ENCODE assay signal across 8 mouse cellular contexts in genomic region chr16:25059504-25059992, GRCm38 (mm10).
DNase-seq lines count a peak whose midpoint lies in the region; ATAC-seq and TF ChIP-seq lines count a peak whose summit lies in the region.

No protein-coding gene starts in this region.

- H3K9ac ChIP-seq in kidney, embryonic 16.5 days (replicated peaks; ENCODE audit: low read length) = peak overlapping the region; percentile 79
- no peak overlapping the region for H3K9ac ChIP-seq in liver, embryonic 14.5 days (replicated peaks)
- peak overlapping the region; percentile 68 for H3K9ac ChIP-seq in neural tube, embryonic 15.5 days (replicated peaks)

- H3K27ac ChIP-seq in kidney, embryonic 16.5 days (ENCODE audit: low read length) = peak overlapping the region; percentile 98
- H3K27ac ChIP-seq in liver, embryonic 14.5 days = no peak overlapping the region
- H3K27ac ChIP-seq in neural tube, embryonic 15.5 days (replicated peaks) = peak overlapping the region; percentile 94

- no peak for TF ChIP-seq CTCF in liver, embryonic 14.5 days (IDR thresholded peaks at IDR 0.05; ENCODE audit: low read depth)

- intact Hi-C loops in left cerebral cortex, postnatal 4 days (cut with DNase I) = no loop called here

- peaks cover 25% of the 10 kb centered on the region for H3K4me1 ChIP-seq in kidney, embryonic 16.5 days (ENCODE audit: insufficient read depth, low read length)
- H3K4me1 ChIP-seq in liver, embryonic 14.5 days (replicated peaks; ENCODE audit: control insufficient read depth in 2 of 2, insufficient read depth in 2 of 2, low read length in 1 of 2) = peaks cover 0 to 6% of the 10 kb centered on the region in 2 experiments; a peak in 1 of 4 replicates
- peaks cover 22% of the 10 kb centered on the region for H3K4me1 ChIP-seq in neural tube, embryonic 15.5 days

- H3K9me3 ChIP-seq in kidney, embryonic 16.5 days (ENCODE audit: low read length) = no peaks in the 10 kb centered on the region
- no peaks in the 10 kb centered on the region for H3K9me3 ChIP-seq in liver, embryonic 14.5 days (ENCODE audit: control insufficient read depth, low read length)
- H3K9me3 ChIP-seq in neural tube, embryonic 15.5 days (replicated peaks) = no peaks in the 10 kb centered on the region

- 3% methylated on average over 12 of the region's 12 CpGs for WGBS in kidney, embryonic 16.5 days
- WGBS in liver, embryonic 14.5 days (ENCODE audit: insufficient replicate concordance) = 5% methylated on average over 12 of the region's 12 CpGs
- 2% methylated on average over 12 of the region's 12 CpGs for WGBS in neural tube, embryonic 15.5 days

- H3K36me3 ChIP-seq in kidney, embryonic 16.5 days (ENCODE audit: insufficient read depth, low read length) = no peaks in the 10 kb centered on the region
- no peaks in the 10 kb centered on the region for H3K36me3 ChIP-seq in liver, embryonic 14.5 days (replicated peaks; ENCODE audit: control insufficient read depth, insufficient read depth, low read depth)
- no peaks in the 10 kb centered on the region for H3K36me3 ChIP-seq in neural tube, embryonic 15.5 days

- H3K4me3 ChIP-seq in kidney, embryonic 16.5 days (ENCODE audit: low read length) = peak overlapping the region; percentile 66
- peak overlapping the region; percentile 46 to 67 for H3K4me3 ChIP-seq in liver, embryonic 14.5 days (ENCODE audit: insufficient read depth in 1 of 2, low read depth in 2 of 2, low read length in 2 of 2)
- H3K4me3 ChIP-seq in neural tube, embryonic 15.5 days (replicated peaks) = peak overlapping the region; percentile 58

- DNase-seq in kidney, adult 11 months = no peak
- peak; percentile 92 for DNase-seq in ZHBTc4 (ENCODE audit: low read depth, low spot score)
- peak; percentile 34 to 71 for DNase-seq in gastrocnemius, postnatal 4 days (ENCODE audit: low spot score in 2 of 2)
- no peak for DNase-seq in liver, embryonic 14.5 days (ENCODE audit: low read depth in 3 of 3, low spot score in 3 of 3)
- no peak for DNase-seq in ovary, postnatal 36 days (ENCODE audit: low spot score)
- no peak for DNase-seq in left cerebral cortex, postnatal 4 days

- no peak for ATAC-seq in kidney, embryonic 16.5 days (ENCODE audit: low FRiP score, low TSS enrichment)
- ATAC-seq in liver, embryonic 14.5 days (ENCODE audit: insufficient read depth) = no peak
- no peak for ATAC-seq in neural tube, embryonic 15.5 days (ENCODE audit: low FRiP score)

- no peak for TF ChIP-seq EP300 in liver, embryonic 14.5 days (IDR thresholded peaks at IDR 0.05; ENCODE audit: low read depth)

- peak overlapping the region; percentile 70 for H3K4me2 ChIP-seq in kidney, embryonic 16.5 days (replicated peaks; ENCODE audit: low read depth, low read length)
- H3K4me2 ChIP-seq in liver, embryonic 14.5 days (ENCODE audit: low read depth) = peak overlapping the region; percentile 54
- peak overlapping the region; percentile 73 for H3K4me2 ChIP-seq in neural tube, embryonic 15.5 days

- no peaks in the 10 kb centered on the region for H3K27me3 ChIP-seq in kidney, embryonic 16.5 days (ENCODE audit: insufficient read depth, low read length)
- H3K27me3 ChIP-seq in liver, embryonic 14.5 days (ENCODE audit: control insufficient read depth, insufficient read depth, low read length) = peaks cover 9% of the 10 kb centered on the region
- no peaks in the 10 kb centered on the region for H3K27me3 ChIP-seq in neural tube, embryonic 15.5 days (replicated peaks)

Comparison
In these comparisons a context has a peak if more than half of its experiments do, and no peak if none do; other contexts are left out.
1. DNase-seq: peak in ZHBTc4 (single experiment) and gastrocnemius, postnatal 4 days (2 of 2); none in kidney, adult 11 months (single experiment), liver, embryonic 14.5 days (0 of 3), ovary, postnatal 36 days (single experiment) and left cerebral cortex, postnatal 4 days (single experiment).
2. Peak in every context shown above with its lines, with median percentiles within 50 percentile points of each other: H3K4me2 ChIP-seq and H3K4me3 ChIP-seq.